Mouse (Mus musculus): ENCODE measurements around the gene Gm13275. TPM values are rescaled to one million over a fixed set of nuclear protein-coding genes. Genes with fewer than 3 reads are reported as not detected.
"Not testable (repeated sequence)": the region's sequence is repeated elsewhere in the genome, so short reads cannot be mapped to it uniquely, and the experiment has no call there.

Gene Gm13275
- polyA plus RNA-seq, 1 experiment from 2014 or later: not detected

- peak within 1 kb of the TSS in 1 of 2 experiments; percentile 43; a peak in 2 of 4 replicates for H3K4me3 ChIP-seq (ENCODE audit: control insufficient read depth in 1 of 2, insufficient read depth in 1 of 2, low read depth in 1 of 2, low read length in 2 of 2)
- 0% methylated on average over 2 of the region's 7 CpGs for WGBS
- H3K4me1 ChIP-seq (ENCODE audit: control insufficient read depth in 2 of 2, insufficient read depth in 2 of 2, low read length in 2 of 2); H3K36me3 ChIP-seq (ENCODE audit: control insufficient read depth, insufficient read depth, low read length); H3K9me3 ChIP-seq (ENCODE audit: control insufficient read depth, low read length); H3K27me3 ChIP-seq (ENCODE audit: control insufficient read depth, insufficient read depth, low read length); ATAC-seq (ENCODE audit: insufficient number of reproducible peaks, insufficient read depth, low FRiP score, low read depth); H3K9ac ChIP-seq (ENCODE audit: low read length): not testable (repeated sequence)
- peak within 1 kb of the TSS; percentile 52 for H3K4me2 ChIP-seq (ENCODE audit: low read length)
- peak within 1 kb of the TSS; percentile 33 to 85; a peak in 2 of 4 replicates for H3K27ac ChIP-seq (replicated peaks in 1 of 2; ENCODE audit: control insufficient read depth in 1 of 2, insufficient read depth in 1 of 2, low read depth in 2 of 2, low read length in 2 of 2)
These were observed 12.5 kb upstream of the Gm13275 start, which contains the start of gene Ifnz for GRCm38 (mm10) chr4:88781831-88782230. Gene Ifnz, plus strand, starts transcription at chr4:88782131.

GRCm38 (mm10) chr4:88782335-88782734, 12.0 kb upstream of the Gm13275 start:
- peak overlapping the region; percentile 52 for H3K4me2 ChIP-seq (ENCODE audit: low read length)
- peak overlapping the region in 1 of 2 experiments; percentile 43; a peak in 2 of 4 replicates for H3K4me3 ChIP-seq (ENCODE audit: control insufficient read depth in 1 of 2, insufficient read depth in 1 of 2, low read depth in 1 of 2, low read length in 2 of 2)
- H3K9ac ChIP-seq (ENCODE audit: low read length); ATAC-seq (ENCODE audit: insufficient number of reproducible peaks, insufficient read depth, low FRiP score, low read depth); H3K36me3 ChIP-seq (ENCODE audit: control insufficient read depth, insufficient read depth, low read length); H3K27me3 ChIP-seq (ENCODE audit: control insufficient read depth, insufficient read depth, low read length); H3K9me3 ChIP-seq (ENCODE audit: control insufficient read depth, low read length); H3K4me1 ChIP-seq (ENCODE audit: control insufficient read depth in 2 of 2, insufficient read depth in 2 of 2, low read length in 2 of 2): not testable (repeated sequence)
- peak overlapping the region; percentile 33 to 85; a peak in 2 of 4 replicates for H3K27ac ChIP-seq (replicated peaks in 1 of 2; ENCODE audit: control insufficient read depth in 1 of 2, insufficient read depth in 1 of 2, low read depth in 2 of 2, low read length in 2 of 2)
- WGBS: 0% methylated on average over 1 of the region's 31 CpGs

DNA sequence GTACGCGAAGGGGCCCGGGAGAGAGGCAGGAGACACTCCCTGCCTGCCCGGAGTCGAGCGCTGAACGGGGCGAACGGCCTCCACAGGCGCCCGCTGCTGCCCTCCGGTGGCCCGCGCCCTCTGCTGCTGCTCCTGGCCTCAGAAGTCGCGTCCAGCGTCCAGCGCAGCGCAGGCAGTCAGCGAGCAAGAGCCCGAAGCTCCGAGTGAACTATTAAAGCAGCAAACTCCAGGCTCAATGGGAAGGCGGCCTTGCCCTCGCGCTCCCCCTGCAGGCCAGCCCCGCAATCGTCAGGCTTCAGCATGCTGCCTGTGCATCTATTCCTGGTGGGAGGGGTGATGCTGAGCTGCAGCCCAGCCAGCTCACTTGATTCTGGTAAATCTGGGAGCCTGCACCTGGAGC, 8.9 kb upstream of the Gm13275 start, which contains the start of gene Gm13276:
Gm13276 (plus strand) TSS at position 301 of the 400 bp plus-strand sequence.
- no CpG with 5 or more reads among the region's 27 CpGs for WGBS
- H3K4me3 ChIP-seq (ENCODE audit: control insufficient read depth in 1 of 2, insufficient read depth in 1 of 2, low read depth in 1 of 2, low read length in 2 of 2); H3K27ac ChIP-seq (replicated peaks in 1 of 2; ENCODE audit: control insufficient read depth in 1 of 2, insufficient read depth in 1 of 2, low read depth in 2 of 2, low read length in 2 of 2); H3K4me1 ChIP-seq (ENCODE audit: control insufficient read depth in 2 of 2, insufficient read depth in 2 of 2, low read length in 2 of 2); H3K9ac ChIP-seq (ENCODE audit: low read length); H3K27me3 ChIP-seq (ENCODE audit: control insufficient read depth, insufficient read depth, low read length); H3K9me3 ChIP-seq (ENCODE audit: control insufficient read depth, low read length); ATAC-seq (ENCODE audit: insufficient number of reproducible peaks, insufficient read depth, low FRiP score, low read depth); H3K36me3 ChIP-seq (ENCODE audit: control insufficient read depth, insufficient read depth, low read length); H3K4me2 ChIP-seq (ENCODE audit: low read length): not testable (repeated sequence)

- WGBS: 0% methylated on average over 4 of the region's 28 CpGs
- not testable (repeated sequence) for H3K36me3 ChIP-seq (ENCODE audit: control insufficient read depth, insufficient read depth, low read length); H3K9ac ChIP-seq (ENCODE audit: low read length); H3K27me3 ChIP-seq (ENCODE audit: control insufficient read depth, insufficient read depth, low read length); H3K9me3 ChIP-seq (ENCODE audit: control insufficient read depth, low read length); H3K4me2 ChIP-seq (ENCODE audit: low read length); H3K27ac ChIP-seq (replicated peaks in 1 of 2; ENCODE audit: control insufficient read depth in 1 of 2, insufficient read depth in 1 of 2, low read depth in 2 of 2, low read length in 2 of 2); H3K4me1 ChIP-seq (ENCODE audit: control insufficient read depth in 2 of 2, insufficient read depth in 2 of 2, low read length in 2 of 2); H3K4me3 ChIP-seq (ENCODE audit: control insufficient read depth in 1 of 2, insufficient read depth in 1 of 2, low read depth in 1 of 2, low read length in 2 of 2); ATAC-seq (ENCODE audit: insufficient number of reproducible peaks, insufficient read depth, low FRiP score, low read depth)
These were observed 5.9 kb upstream of the Gm13275 start, which contains the start of gene Gm13277 for GRCm38 (mm10) chr4:88788402-88788801. Gene Gm13277, plus strand, starts transcription at chr4:88788632.

GRCm38 (mm10) chr4:88791250-88791649, 3.0 kb upstream of the Gm13275 start, which contains the start of gene Gm13278:
Gene Gm13278, plus strand, starts transcription at chr4:88791550.
- not testable (repeated sequence) for H3K4me3 ChIP-seq (ENCODE audit: control insufficient read depth in 1 of 2, insufficient read depth in 1 of 2, low read depth in 1 of 2, low read length in 2 of 2); ATAC-seq (ENCODE audit: insufficient number of reproducible peaks, insufficient read depth, low FRiP score, low read depth); H3K27me3 ChIP-seq (ENCODE audit: control insufficient read depth, insufficient read depth, low read length); H3K9me3 ChIP-seq (ENCODE audit: control insufficient read depth, low read length); H3K4me1 ChIP-seq (ENCODE audit: control insufficient read depth in 2 of 2, insufficient read depth in 2 of 2, low read length in 2 of 2); H3K9ac ChIP-seq (ENCODE audit: low read length); H3K27ac ChIP-seq (replicated peaks in 1 of 2; ENCODE audit: control insufficient read depth in 1 of 2, insufficient read depth in 1 of 2, low read depth in 2 of 2, low read length in 2 of 2); H3K4me2 ChIP-seq (ENCODE audit: low read length); H3K36me3 ChIP-seq (ENCODE audit: control insufficient read depth, insufficient read depth, low read length)
- WGBS: no CpG with 5 or more reads among the region's 28 CpGs

GRCm38 (mm10) chr4:88797097-88797496, 2.8 kb downstream of the Gm13275 start, which contains the start of gene Gm13279:
Gene Gm13279, plus strand, starts transcription at chr4:88797397.
- not testable (repeated sequence) for H3K9ac ChIP-seq (ENCODE audit: low read length); H3K4me1 ChIP-seq (ENCODE audit: control insufficient read depth in 2 of 2, insufficient read depth in 2 of 2, low read length in 2 of 2); H3K4me3 ChIP-seq (ENCODE audit: control insufficient read depth in 1 of 2, insufficient read depth in 1 of 2, low read depth in 1 of 2, low read length in 2 of 2); H3K4me2 ChIP-seq (ENCODE audit: low read length); H3K27ac ChIP-seq (replicated peaks in 1 of 2; ENCODE audit: control insufficient read depth in 1 of 2, insufficient read depth in 1 of 2, low read depth in 2 of 2, low read length in 2 of 2); H3K27me3 ChIP-seq (ENCODE audit: control insufficient read depth, insufficient read depth, low read length); ATAC-seq (ENCODE audit: insufficient number of reproducible peaks, insufficient read depth, low FRiP score, low read depth); H3K9me3 ChIP-seq (ENCODE audit: control insufficient read depth, low read length); H3K36me3 ChIP-seq (ENCODE audit: control insufficient read depth, insufficient read depth, low read length)
- no CpG with 5 or more reads among the region's 28 CpGs for WGBS

- not testable (repeated sequence) for H3K4me2 ChIP-seq (ENCODE audit: low read length); H3K27me3 ChIP-seq (ENCODE audit: control insufficient read depth, insufficient read depth, low read length); H3K9ac ChIP-seq (ENCODE audit: low read length); ATAC-seq (ENCODE audit: insufficient number of reproducible peaks, insufficient read depth, low FRiP score, low read depth); H3K36me3 ChIP-seq (ENCODE audit: control insufficient read depth, insufficient read depth, low read length); H3K27ac ChIP-seq (replicated peaks in 1 of 2; ENCODE audit: control insufficient read depth in 1 of 2, insufficient read depth in 1 of 2, low read depth in 2 of 2, low read length in 2 of 2); H3K4me1 ChIP-seq (ENCODE audit: control insufficient read depth in 2 of 2, insufficient read depth in 2 of 2, low read length in 2 of 2); H3K4me3 ChIP-seq (ENCODE audit: control insufficient read depth in 1 of 2, insufficient read depth in 1 of 2, low read depth in 1 of 2, low read length in 2 of 2); H3K9me3 ChIP-seq (ENCODE audit: control insufficient read depth, low read length)
- 14% methylated on average over 1 of the region's 7 CpGs for WGBS
These were observed 5.1 kb downstream of the Gm13275 start, which contains the start of gene Gm13285 for GRCm38 (mm10) chr4:88799365-88799764. Gene Gm13285, plus strand, starts transcription at chr4:88799665.

GRCm38 (mm10) chr4:88802954-88803353, 8.7 kb downstream of the Gm13275 start, which contains the start of gene Gm13287:
Gene Gm13287, plus strand, starts transcription at chr4:88803254.
- not testable (repeated sequence) for H3K4me3 ChIP-seq (ENCODE audit: control insufficient read depth in 1 of 2, insufficient read depth in 1 of 2, low read depth in 1 of 2, low read length in 2 of 2); H3K36me3 ChIP-seq (ENCODE audit: control insufficient read depth, insufficient read depth, low read length); H3K9ac ChIP-seq (ENCODE audit: low read length); H3K9me3 ChIP-seq (ENCODE audit: control insufficient read depth, low read length); H3K27me3 ChIP-seq (ENCODE audit: control insufficient read depth, insufficient read depth, low read length); H3K27ac ChIP-seq (replicated peaks in 1 of 2; ENCODE audit: control insufficient read depth in 1 of 2, insufficient read depth in 1 of 2, low read depth in 2 of 2, low read length in 2 of 2); ATAC-seq (ENCODE audit: insufficient number of reproducible peaks, insufficient read depth, low FRiP score, low read depth); H3K4me1 ChIP-seq (ENCODE audit: control insufficient read depth in 2 of 2, insufficient read depth in 2 of 2, low read length in 2 of 2)
- no CpG with 5 or more reads among the region's 29 CpGs for WGBS
- 0 out of 2 replicates have a peak within 1 kb of the TSS, but pooled peaks have one; percentile 27 for H3K4me2 ChIP-seq (ENCODE audit: low read length)

Measured in heart, embryonic 14.5 days (tissue).